8 mouse cellular contexts compared by ENCODE assay signal in the genomic region with DNA sequence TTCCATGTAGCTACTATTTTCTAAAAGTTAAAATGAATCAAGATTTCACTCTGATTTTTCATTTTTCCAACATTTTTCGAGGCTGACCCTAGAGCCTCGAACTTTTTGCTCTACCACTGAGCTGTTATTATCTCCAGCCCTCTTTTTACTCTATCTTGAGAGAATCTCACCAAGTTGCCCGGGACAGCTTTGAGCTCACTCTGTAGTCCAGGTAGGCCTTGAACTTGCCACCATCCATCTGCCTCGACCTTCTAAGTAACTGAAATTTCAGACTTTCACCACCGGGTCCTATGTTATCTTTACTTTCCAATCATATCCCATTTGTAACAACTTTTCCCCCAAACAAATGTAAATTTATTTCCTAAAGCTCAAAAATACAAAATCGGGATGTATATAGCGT. TPM values are rescaled to one million over a fixed set of nuclear protein-coding genes. Genes with fewer than 3 reads are reported as not detected.
DNase-seq lines count a peak whose midpoint lies in the region; ATAC-seq and TF ChIP-seq lines count a peak whose summit lies in the region.

No protein-coding gene starts in this region.

- H3K9ac ChIP-seq in kidney, postnatal 0 days (ENCODE audit: low read depth, low read length), result peak overlapping the region; percentile 97
- peak overlapping the region; percentile 94 for H3K9ac ChIP-seq in hindbrain, embryonic 15.5 days
- H3K9ac ChIP-seq in midbrain, postnatal 0 days (replicated peaks; ENCODE audit: low read length, poor library complexity, severe bottlenecking), result peak overlapping the region; percentile 98; the same call in 1 of the 2 replicates

- no peaks in the 10 kb centered on the region for H3K27me3 ChIP-seq in kidney, postnatal 0 days (ENCODE audit: insufficient read depth, low read length)
- H3K27me3 ChIP-seq in hindbrain, embryonic 15.5 days, result no peaks in the 10 kb centered on the region
- no peaks in the 10 kb centered on the region for H3K27me3 ChIP-seq in midbrain, postnatal 0 days (ENCODE audit: insufficient read depth, low read length)

- H3K27ac ChIP-seq in kidney, postnatal 0 days, result no peak overlapping the region
- H3K27ac ChIP-seq in hindbrain, embryonic 15.5 days (replicated peaks), result peak overlapping the region; percentile 94; the same call in 1 of the 2 replicates
- no peak overlapping the region for H3K27ac ChIP-seq in midbrain, postnatal 0 days (ENCODE audit: low read depth, low read length)

- no peaks in the 10 kb centered on the region for H3K9me3 ChIP-seq in kidney, postnatal 0 days (replicated peaks; ENCODE audit: low read length)
- no peaks in the 10 kb centered on the region for H3K9me3 ChIP-seq in hindbrain, embryonic 15.5 days
- H3K9me3 ChIP-seq in midbrain, postnatal 0 days (ENCODE audit: low read length), result no peaks in the 10 kb centered on the region

- TF ChIP-seq CTCF in kidney, postnatal 0 days (IDR thresholded peaks at IDR 0.05; ENCODE audit: low read depth), result no peak
- TF ChIP-seq CTCF in midbrain, postnatal 0 days (IDR thresholded peaks at IDR 0.05), result no peak

- H3K36me3 ChIP-seq in kidney, postnatal 0 days (ENCODE audit: insufficient read depth, low read length), result no peaks in the 10 kb centered on the region
- H3K36me3 ChIP-seq in hindbrain, embryonic 15.5 days, result no peaks in the 10 kb centered on the region
- H3K36me3 ChIP-seq in midbrain, postnatal 0 days (ENCODE audit: insufficient read depth, low read length), result no peaks in the 10 kb centered on the region

- intact Hi-C loops in gastrocnemius, postnatal 36 days (cut with DNase I), result loop anchor here (5.0 kb wide), 2 partner anchors 83 to 192 kb away; a partner anchor contains a TSS

- no peaks in the 10 kb centered on the region; the same call in 1 of the 2 replicates for H3K4me1 ChIP-seq in kidney, postnatal 0 days (replicated peaks; ENCODE audit: insufficient read depth, low read length)
- H3K4me1 ChIP-seq in hindbrain, embryonic 15.5 days (replicated peaks), result peaks cover 44% of the 10 kb centered on the region
- H3K4me1 ChIP-seq in midbrain, postnatal 0 days (ENCODE audit: insufficient read depth, low read length), result no peaks in the 10 kb centered on the region; the same call in 1 of the 2 replicates

- H3K4me3 ChIP-seq in kidney, postnatal 0 days (replicated peaks; ENCODE audit: low read depth, low read length), result peak overlapping the region; percentile 89
- peak overlapping the region; percentile 89 for H3K4me3 ChIP-seq in hindbrain, embryonic 15.5 days
- H3K4me3 ChIP-seq in midbrain, postnatal 0 days (ENCODE audit: low read depth, low read length), result peak overlapping the region; percentile 100

- no peak for DNase-seq in kidney, postnatal 0 days (ENCODE audit: low spot score)
- DNase-seq in kidney, adult 8-10 months, result no peak
- DNase-seq in embryo, embryonic 10.5 days (ENCODE audit: low spot score), result peak; percentile 22
- DNase-seq in midbrain, postnatal 0 days (ENCODE audit: low spot score), result no peak
- no peak for DNase-seq in gastrocnemius, postnatal 36 days
- DNase-seq in frontal cortex, postnatal 14 days (ENCODE audit: low spot score in 2 of 2), result no peak
- DNase-seq in MN1 (ENCODE audit: low spot score), result no peak

- no peak for ATAC-seq in kidney, postnatal 0 days (replicated peaks; ENCODE audit: low FRiP score, low read depth)
- ATAC-seq in hindbrain, embryonic 15.5 days (ENCODE audit: low FRiP score, low read depth), result no peak
- ATAC-seq in midbrain, postnatal 0 days (ENCODE audit: low FRiP score), result no peak

- H3K4me2 ChIP-seq in kidney, postnatal 0 days (ENCODE audit: low read length), result peak overlapping the region; percentile 70
- peak overlapping the region; percentile 82 for H3K4me2 ChIP-seq in hindbrain, embryonic 15.5 days
- peak overlapping the region; percentile 71 for H3K4me2 ChIP-seq in midbrain, postnatal 0 days (ENCODE audit: low read depth, low read length, poor library complexity, severe bottlenecking)

- 8% methylated on average over 7 of the region's 7 CpGs for WGBS in kidney, postnatal 0 days
- WGBS in hindbrain, embryonic 15.5 days, result 19% methylated on average over 7 of the region's 7 CpGs
- 14% methylated on average over 7 of the region's 7 CpGs for WGBS in midbrain, postnatal 0 days

RNA-seq across cellular contexts. Expression of a gene that starts 1.7 kb away (rescaled TPM):
- polyA plus RNA-seq in kidney, postnatal 0 days (2015; fragmentation: Nextera tagmentation; extraction: Ambion mirVana), result 9.6 and 10.1 TPM in 2 replicates
- 16.9 and 17.2 TPM in 2 replicates for polyA plus RNA-seq in hindbrain, embryonic 15.5 days (2015; fragmentation: Nextera tagmentation; extraction: Ambion mirVana)
- total RNA-seq in midbrain, postnatal 0 days (2014; rRNA removed), result 47.9 and 60.2 TPM in 2 replicates
- 7.9 and 8.1 TPM in 2 replicates for polyA plus RNA-seq in midbrain, postnatal 0 days (2015; fragmentation: Nextera tagmentation; extraction: Ambion mirVana)
- total RNA-seq in gastrocnemius, postnatal 36 days (2021), result 10 to 100 TPM; 87.9 to 90.4 TPM

RNA-seq across cellular contexts. Expression of a gene that starts 54.6 kb away (rescaled TPM):
- polyA plus RNA-seq in kidney, postnatal 0 days (2015; fragmentation: Nextera tagmentation; extraction: Ambion mirVana), result 57.0 and 62.7 TPM in 2 replicates
- polyA plus RNA-seq in hindbrain, embryonic 15.5 days (2015; fragmentation: Nextera tagmentation; extraction: Ambion mirVana), result 61.2 and 64.2 TPM in 2 replicates
- total RNA-seq in midbrain, postnatal 0 days (2014; rRNA removed), result 49.6 and 53.8 TPM in 2 replicates
- 43.6 and 48.4 TPM in 2 replicates for polyA plus RNA-seq in midbrain, postnatal 0 days (2015; fragmentation: Nextera tagmentation; extraction: Ambion mirVana)
- 10 to 100 TPM; 22.6 to 23.6 TPM for total RNA-seq in gastrocnemius, postnatal 36 days (2021)

RNA-seq across cellular contexts. Expression of a gene that starts 54.9 kb away (rescaled TPM):
- 0.11 TPM in 1 of 2 replicates, not detected in the other for polyA plus RNA-seq in kidney, postnatal 0 days (2015; fragmentation: Nextera tagmentation; extraction: Ambion mirVana)
- 0.88 and 1.5 TPM in 2 replicates for polyA plus RNA-seq in hindbrain, embryonic 15.5 days (2015; fragmentation: Nextera tagmentation; extraction: Ambion mirVana)
- total RNA-seq in midbrain, postnatal 0 days (2014; rRNA removed), result 0.99 and 2.3 TPM in 2 replicates
- 1.4 and 1.6 TPM in 2 replicates for polyA plus RNA-seq in midbrain, postnatal 0 days (2015; fragmentation: Nextera tagmentation; extraction: Ambion mirVana)
- total RNA-seq in gastrocnemius, postnatal 36 days (2021), result under 1 TPM; 0.22 to 0.46 TPM
